Mouse (Mus musculus): ENCODE measurements around the gene Slc52a3. TPM values are rescaled to one million over a fixed set of nuclear protein-coding genes. Genes with fewer than 3 reads are reported as not detected.

The Slc52a3 gene
- polyA plus RNA-seq, 1 experiment: 0.09 TPM

DNA sequence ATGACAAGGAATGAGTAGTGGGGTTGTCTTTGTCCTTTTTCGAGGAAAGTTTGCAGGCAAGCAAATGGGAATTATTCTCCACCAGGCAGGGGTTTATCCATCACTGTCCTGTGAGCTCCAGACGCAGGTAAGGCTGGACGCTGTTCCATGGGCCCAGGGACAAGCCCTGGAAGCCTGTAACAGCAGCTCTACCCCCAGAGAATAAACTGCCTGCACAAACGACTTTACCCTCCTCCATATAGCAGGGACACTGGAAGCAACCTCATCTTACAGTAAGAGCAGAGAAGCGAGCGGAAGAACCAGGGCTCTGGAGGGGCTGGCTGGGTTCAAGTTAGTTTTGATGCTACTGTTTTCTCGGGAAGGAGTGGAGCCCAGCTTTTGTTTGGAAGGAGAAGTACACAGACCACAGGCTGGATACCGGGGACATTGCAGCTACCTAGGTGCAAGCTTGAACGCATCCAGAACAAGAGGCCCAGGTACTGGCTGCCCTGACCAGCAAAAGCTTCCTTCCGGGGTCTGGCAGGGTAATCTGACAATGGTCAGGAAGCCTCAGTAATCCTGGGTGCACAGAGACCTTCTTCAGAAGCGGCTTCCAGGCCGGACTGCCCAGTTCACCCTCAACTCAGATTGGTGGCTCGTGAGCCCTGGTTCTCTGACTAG, 53.4 kb downstream of the Slc52a3 start:
- Histone ChIP-seq H3K36me3 (ENCODE audit: control insufficient read depth) (no peaks in the 10 kb centered on the region), H3K9me3 (ENCODE audit: control insufficient read depth, low read length) (peaks cover 2% of the 10 kb centered on the region; the same call in 1 of the 2 replicates)
- TF ChIP-seq GATA1 (IDR thresholded peaks at IDR 0.05; ENCODE audit: low read length) (no peak), TAL1 (IDR thresholded peaks at IDR 0.05; ENCODE audit: low read length) (no peak)

DNA sequence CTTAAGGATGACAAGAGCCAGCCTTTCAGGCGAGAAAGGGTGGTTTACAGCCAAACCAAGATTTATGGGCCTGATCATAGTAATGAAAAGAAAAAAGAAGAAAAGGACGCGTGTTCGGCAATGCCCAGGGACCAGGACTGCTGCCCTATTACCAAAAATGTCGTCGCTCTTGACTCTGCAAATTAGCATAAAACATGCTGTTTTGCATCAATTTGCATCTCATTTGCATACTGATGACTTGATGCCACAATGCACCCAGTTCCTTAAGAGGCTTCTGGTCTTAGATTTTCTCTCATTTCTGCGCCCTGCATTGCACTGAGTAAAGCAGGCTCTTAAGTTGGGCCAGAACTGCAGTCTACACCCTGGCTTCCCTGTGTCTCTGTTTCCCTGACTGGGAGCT, 54.0 kb downstream of the Slc52a3 start:
- TF ChIP-seq GATA1 (IDR thresholded peaks at IDR 0.05; ENCODE audit: low read length) (no peak), TAL1 (IDR thresholded peaks at IDR 0.05; ENCODE audit: low read length) (no peak)

More for the DNA sequence above, 53.4 kb downstream of the Slc52a3 start:
- H3K27me3 ChIP-seq (ENCODE audit: control insufficient read depth): peaks cover 66% of the 10 kb centered on the region
- H3K4me1 ChIP-seq (ENCODE audit: control insufficient read depth): peaks cover 31% of the 10 kb centered on the region
- H3K4me3 ChIP-seq (replicated peaks): no peak overlapping the region

DNA sequence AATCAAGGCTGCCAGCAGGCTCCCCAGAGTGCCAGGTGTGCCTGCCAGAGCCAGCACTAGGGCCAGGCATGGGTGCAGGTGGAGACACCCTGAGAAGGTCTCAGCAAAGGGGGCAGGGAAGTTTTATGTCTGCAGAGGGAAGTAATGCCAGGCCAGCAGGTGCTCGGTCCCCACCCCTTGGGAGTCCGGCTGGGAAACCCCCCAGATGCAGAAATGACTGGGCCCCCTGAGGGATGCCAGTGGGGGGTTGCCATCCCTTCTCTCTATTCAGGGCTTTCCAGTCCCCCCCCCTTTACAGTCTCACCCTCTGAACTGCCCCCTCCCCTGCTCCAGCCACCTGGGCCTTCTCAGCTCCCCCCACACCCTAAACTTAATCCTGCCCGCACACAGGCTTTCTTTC, 55.7 kb downstream of the Slc52a3 start:
- Histone ChIP-seq H3K36me3 (ENCODE audit: control insufficient read depth) (no peaks in the 10 kb centered on the region), H3K27me3 (ENCODE audit: control insufficient read depth) (peaks cover 65% of the 10 kb centered on the region), H3K9me3 (ENCODE audit: control insufficient read depth, low read length) (no peaks in the 10 kb centered on the region; the same call in 1 of the 2 replicates), H3K4me1 (ENCODE audit: control insufficient read depth) (peaks cover 30% of the 10 kb centered on the region), H3K4me3 (replicated peaks) (no peak overlapping the region)
- TF ChIP-seq GATA1 (IDR thresholded peaks at IDR 0.05; ENCODE audit: low read length) (no peak), TAL1 (IDR thresholded peaks at IDR 0.05; ENCODE audit: low read length) (no peak)

More for the DNA sequence above, 54.0 kb downstream of the Slc52a3 start:
- Histone ChIP-seq H3K4me3 (replicated peaks) (no peak overlapping the region), H3K27me3 (ENCODE audit: control insufficient read depth) (peaks cover 70% of the 10 kb centered on the region), H3K36me3 (ENCODE audit: control insufficient read depth) (no peaks in the 10 kb centered on the region), H3K9me3 (ENCODE audit: control insufficient read depth, low read length) (peaks cover 2% of the 10 kb centered on the region; the same call in 1 of the 2 replicates), H3K4me1 (ENCODE audit: control insufficient read depth) (peaks cover 30% of the 10 kb centered on the region)

DNA sequence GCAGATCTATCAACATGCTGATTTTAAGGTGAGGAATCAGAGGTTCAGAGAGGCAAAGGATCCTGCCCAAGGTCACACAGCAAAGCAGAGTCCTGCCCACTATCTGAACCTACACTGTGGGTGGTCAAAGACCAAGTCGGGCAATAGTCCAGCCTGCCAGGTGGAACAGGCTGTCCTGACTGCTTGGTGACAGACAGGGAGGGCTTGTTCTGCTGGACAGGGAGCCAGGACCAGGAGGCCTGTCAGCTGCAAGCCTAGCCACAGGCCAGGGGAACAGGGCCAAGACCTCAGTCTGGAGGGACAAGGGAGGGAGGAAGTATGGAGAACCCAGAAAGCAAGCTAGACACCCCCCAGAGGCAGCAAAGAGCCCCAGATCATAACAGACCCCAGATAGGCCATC, 59.1 kb downstream of the Slc52a3 start:
- H3K4me3 ChIP-seq (replicated peaks): no peak overlapping the region
- peaks cover 7% of the 10 kb centered on the region; the same call in 1 of the 2 replicates for H3K4me1 ChIP-seq (ENCODE audit: control insufficient read depth)
- TF ChIP-seq TAL1 (IDR thresholded peaks at IDR 0.05; ENCODE audit: low read length): no peak
- TF ChIP-seq GATA1 (IDR thresholded peaks at IDR 0.05; ENCODE audit: low read length): no peak
- H3K36me3 ChIP-seq (ENCODE audit: control insufficient read depth): no peaks in the 10 kb centered on the region
- H3K27me3 ChIP-seq (ENCODE audit: control insufficient read depth): peaks cover 48% of the 10 kb centered on the region
- H3K9me3 ChIP-seq (ENCODE audit: control insufficient read depth, low read length): no peaks in the 10 kb centered on the region

DNA sequence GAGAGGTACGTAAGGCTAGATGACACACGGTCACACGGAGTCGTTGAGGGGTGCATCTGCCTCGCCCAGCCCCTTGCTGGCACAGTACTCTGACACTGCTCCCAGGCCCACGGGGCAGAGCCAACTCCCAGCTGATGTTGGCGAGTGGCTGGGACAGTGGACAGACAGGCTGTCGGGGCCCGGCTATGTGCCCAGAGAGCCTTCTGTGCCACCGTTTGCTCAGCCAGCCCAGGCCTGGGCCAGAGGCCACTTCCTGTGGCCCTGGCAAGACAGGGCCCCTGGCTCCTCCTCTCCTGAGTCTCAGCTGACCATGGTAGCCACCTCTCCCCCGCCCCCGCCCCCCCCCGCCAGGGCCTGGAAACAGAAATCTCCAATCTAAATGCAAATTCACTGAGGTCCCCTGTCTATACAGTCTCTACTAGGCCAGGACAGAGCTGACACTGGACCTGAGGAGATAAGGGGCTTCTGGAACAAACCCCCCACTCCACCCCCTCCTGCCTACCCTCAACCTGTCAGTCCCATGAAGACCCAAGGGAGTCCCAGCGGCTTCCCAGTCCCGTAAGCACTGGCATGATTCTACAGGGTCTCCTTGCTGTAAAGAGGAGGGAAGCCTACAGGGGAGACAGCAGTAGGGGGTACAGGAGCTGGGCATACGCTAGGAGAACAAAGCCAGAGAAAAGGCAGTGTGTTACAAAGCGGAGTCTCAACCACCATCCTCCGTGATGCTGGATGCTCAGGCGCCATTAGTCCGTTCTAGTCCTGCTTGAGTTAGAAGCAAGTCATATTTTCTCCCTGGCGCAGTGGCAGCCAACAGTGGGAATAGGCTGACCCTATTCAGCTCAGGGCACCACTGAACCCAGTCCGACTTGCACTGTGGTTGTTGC, 60.3 kb downstream of the Slc52a3 start:
- Histone ChIP-seq H3K9me3 (ENCODE audit: control insufficient read depth, low read length) (no peaks in the 10 kb centered on the region), H3K27me3 (ENCODE audit: control insufficient read depth) (peaks cover 41% of the 10 kb centered on the region), H3K4me1 (ENCODE audit: control insufficient read depth) (peaks cover 7% of the 10 kb centered on the region; the same call in 1 of the 2 replicates), H3K4me3 (replicated peaks) (no peak overlapping the region), H3K36me3 (ENCODE audit: control insufficient read depth) (no peaks in the 10 kb centered on the region)
- TF ChIP-seq GATA1 (IDR thresholded peaks at IDR 0.05; ENCODE audit: low read length): no peak
- TF ChIP-seq TAL1 (IDR thresholded peaks at IDR 0.05; ENCODE audit: low read length): no peak

DNA sequence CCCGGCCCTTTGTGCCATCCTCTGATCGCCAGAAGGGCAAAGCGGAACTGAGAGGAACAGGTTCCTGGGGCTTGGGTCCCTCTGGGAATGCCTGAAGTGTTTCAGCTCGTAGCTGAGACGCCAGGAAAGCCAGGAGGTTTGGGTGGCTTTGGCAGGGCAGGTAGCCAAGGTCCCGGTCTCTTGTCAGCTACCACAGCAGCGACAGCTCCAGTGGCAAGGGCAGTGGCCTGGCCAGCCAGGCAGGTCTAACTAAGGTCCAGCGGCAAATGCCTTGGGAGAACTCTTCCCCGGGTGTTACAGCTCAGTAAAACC, 60.9 kb downstream of the Slc52a3 start:
- Histone ChIP-seq H3K9me3 (ENCODE audit: control insufficient read depth, low read length) (no peaks in the 10 kb centered on the region), H3K36me3 (ENCODE audit: control insufficient read depth) (no peaks in the 10 kb centered on the region), H3K4me1 (ENCODE audit: control insufficient read depth) (peaks cover 4% of the 10 kb centered on the region; the same call in 1 of the 2 replicates), H3K4me3 (replicated peaks) (no peak overlapping the region), H3K27me3 (ENCODE audit: control insufficient read depth) (peaks cover 38% of the 10 kb centered on the region)
- no peak for TF ChIP-seq GATA1 (IDR thresholded peaks at IDR 0.05; ENCODE audit: low read length)

Other genes starting within 250 kb of the Slc52a3 start
- gene Rspo4, start 153.6 kb upstream of the Slc52a3 start, polyA plus RNA-seq (2012): not detected in 2 replicates
- gene Angpt4, start 85.3 kb upstream of the Slc52a3 start, polyA plus RNA-seq (2012): not detected in 2 replicates
- gene Fam110a, start 16.3 kb upstream of the Slc52a3 start, polyA plus RNA-seq (2012): 4.5 and 4.7 TPM in 2 replicates
- 0.03 TPM in 1 of 2 replicates, not detected in the other for gene Scrt2, start 85.0 kb downstream of the Slc52a3 start, polyA plus RNA-seq (2012)
- 2.6 TPM in 2 replicates for gene Srxn1, start 109.0 kb downstream of the Slc52a3 start, polyA plus RNA-seq (2012)
- 0.21 and 0.42 TPM in 2 replicates for gene Tcf15, start 147.1 kb downstream of the Slc52a3 start, polyA plus RNA-seq (2012)
- 0.94 and 1.0 TPM in 2 replicates for gene Csnk2a1, start 230.3 kb downstream of the Slc52a3 start, polyA plus RNA-seq (2012)

All from erythroblast, embryonic 14.5 days (primary cell).